Mouse (Mus musculus): Measurements from ENCODE around the gene Stra6. TPM values are rescaled to one million over a fixed set of nuclear protein-coding genes. Genes with fewer than 3 reads are reported as not detected.

Stra6 gene
- polyA plus RNA-seq, 1 experiment from 2014 or later = 52.4 TPM

DNA sequence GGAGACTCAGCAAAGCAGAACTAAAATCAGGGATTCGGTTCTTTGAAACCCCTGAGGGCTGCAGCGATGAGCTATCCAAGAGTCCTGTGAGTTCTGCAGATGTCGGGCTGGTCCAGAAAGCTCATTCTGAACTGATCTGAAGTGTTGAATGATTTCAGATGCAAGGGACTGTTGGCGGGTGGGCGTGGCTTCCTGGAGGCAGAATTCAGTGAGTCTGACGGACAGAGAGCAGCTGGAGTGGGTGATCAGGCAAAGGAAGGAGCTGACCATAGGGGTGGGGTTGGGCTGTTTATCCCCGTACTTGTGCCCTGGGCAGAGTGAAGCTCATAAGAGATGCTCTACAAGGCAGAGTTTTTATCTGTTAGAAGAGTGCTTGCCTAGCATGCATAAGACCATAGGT, 79.8 kb downstream of the Stra6 start:
- DNase-seq (ENCODE audit: low read depth, low spot score) (no peak), ATAC-seq (no peak)
- H3K27me3 ChIP-seq = no peaks in the 10 kb centered on the region
- in situ Hi-C loops (cut with MboI; ENCODE audit: low pct_unique_long_range_greater_than_20kb) = loop anchor here (5.0 kb wide), 1 partner anchor 86 kb away; no protein-coding TSS in a partner anchor
- POLR2A ChIA-PET = interaction anchor here (1.0 to 1.8 kb wide), 5 partner anchors 10 to 88 kb away, joined by 5 to 8 read pairs (median 6); no protein-coding TSS in a partner anchor
- TF ChIP-seq CTCF (IDR thresholded peaks at IDR 0.05) = no peak
- CTCF ChIA-PET = interaction anchor here (0.9 to 1.6 kb wide), 6 partner anchors 14 to 105 kb away, joined by 3 to 7 read pairs (median 4); partner anchors contain the start of genes Islr and Islr2

DNA sequence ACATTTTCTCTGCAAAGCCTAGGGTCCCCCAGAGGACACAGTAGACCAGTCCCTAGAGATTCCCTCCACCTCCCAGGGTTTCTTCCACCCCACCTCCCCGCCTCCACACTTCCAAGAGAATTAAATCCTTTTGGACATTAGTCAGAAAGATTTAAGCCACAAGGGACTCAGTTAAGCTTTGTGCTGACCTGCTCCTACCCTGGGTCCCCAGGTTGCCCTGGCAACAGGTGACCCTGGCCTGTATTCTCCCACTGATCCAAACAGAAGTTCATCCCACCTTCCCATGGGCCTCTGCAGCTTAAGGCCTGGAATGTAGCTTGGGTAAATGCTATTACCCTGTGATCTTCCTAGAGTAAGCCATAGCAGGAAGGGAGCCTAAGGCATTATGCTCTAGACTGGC, 81.1 kb downstream of the Stra6 start:
- ATAC-seq (peak; percentile 69), DNase-seq (ENCODE audit: low read depth, low spot score) (peak; percentile 89)
- H3K27me3 ChIP-seq = no peaks in the 10 kb centered on the region
- ChIA-PET POLR2A (interaction anchor here (0.6 to 1.8 kb wide), 5 partner anchors 9 to 89 kb away, joined by 3 to 8 read pairs (median 5); no protein-coding TSS in a partner anchor), CTCF (interaction anchor here (1.1 to 1.6 kb wide), 4 partner anchors 9 to 106 kb away, joined by 3 to 7 read pairs (median 4); partner anchors contain the start of genes Islr and Islr2)
- no peak for TF ChIP-seq CTCF (IDR thresholded peaks at IDR 0.05)
- in situ Hi-C loops (cut with MboI; ENCODE audit: low pct_unique_long_range_greater_than_20kb) = loop anchor here (5.0 kb wide), 1 partner anchor 87 kb away; no protein-coding TSS in a partner anchor

DNA sequence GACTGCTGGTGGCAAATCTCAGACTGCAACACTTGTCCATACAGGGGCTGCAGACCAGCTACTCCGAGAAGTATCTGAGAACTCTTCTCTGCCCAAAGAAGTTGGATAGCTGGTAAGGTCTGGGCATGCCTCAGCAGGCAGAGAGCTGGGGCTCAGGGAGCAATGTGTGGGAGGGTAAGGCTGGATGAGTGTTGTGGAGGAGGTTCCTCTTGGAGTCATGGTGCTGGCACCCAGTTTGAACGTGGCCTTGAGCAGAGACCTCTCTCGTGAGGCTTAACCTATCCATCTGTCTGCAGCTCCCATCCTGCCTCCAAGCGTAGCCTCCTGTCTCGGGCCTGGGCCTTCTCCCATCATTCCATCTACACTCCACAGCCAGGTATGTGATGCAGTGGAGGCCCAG, 81.8 kb downstream of the Stra6 start:
- CTCF ChIA-PET = interaction anchor here (1.1 to 1.6 kb wide), 2 partner anchors 8 to 95 kb away, joined by 3 to 4 read pairs; no protein-coding TSS in a partner anchor
- POLR2A ChIA-PET = interaction anchor here (1.7 kb wide), 1 partner anchor 15 kb away, joined by 4 read pairs; no protein-coding TSS in a partner anchor
- no peaks in the 10 kb centered on the region for H3K27me3 ChIP-seq
- DNase-seq (ENCODE audit: low read depth, low spot score) (no peak), ATAC-seq (no peak)
- no peak for TF ChIP-seq CTCF (IDR thresholded peaks at IDR 0.05)
- in situ Hi-C loops (cut with MboI; ENCODE audit: low pct_unique_long_range_greater_than_20kb) = no loop called here

DNA sequence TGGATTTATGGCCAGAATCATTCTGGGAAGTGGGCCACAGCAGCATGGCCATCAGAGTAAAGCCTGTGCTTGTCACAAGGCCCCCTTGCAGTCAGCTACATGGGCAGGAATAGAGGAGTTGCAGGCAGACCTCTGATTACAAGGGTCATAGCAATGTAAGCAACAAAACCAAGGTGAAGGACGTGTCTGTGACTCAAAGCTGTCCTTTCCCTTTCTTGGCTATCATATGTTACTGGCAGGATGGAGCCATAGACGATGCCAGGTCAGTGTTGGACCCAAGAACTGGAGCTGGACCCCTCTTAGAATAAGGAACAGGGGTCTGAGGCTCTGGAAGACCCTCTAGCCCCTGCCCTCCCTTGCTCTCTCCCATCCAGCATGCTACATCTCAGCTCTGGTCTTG, 85.2 kb downstream of the Stra6 start:
- ChIA-PET CTCF (no interaction called here), POLR2A (interaction anchor here (0.5 to 1.0 kb wide), 2 partner anchors 55 to 68 kb away, joined by 3 read pairs; no protein-coding TSS in a partner anchor)
- no peak for TF ChIP-seq CTCF (IDR thresholded peaks at IDR 0.05)
- no peaks in the 10 kb centered on the region for H3K27me3 ChIP-seq
- in situ Hi-C loops (cut with MboI; ENCODE audit: low pct_unique_long_range_greater_than_20kb) = no loop called here
- no peak for ATAC-seq
- DNase-seq (ENCODE audit: low read depth, low spot score) = no peak

DNA sequence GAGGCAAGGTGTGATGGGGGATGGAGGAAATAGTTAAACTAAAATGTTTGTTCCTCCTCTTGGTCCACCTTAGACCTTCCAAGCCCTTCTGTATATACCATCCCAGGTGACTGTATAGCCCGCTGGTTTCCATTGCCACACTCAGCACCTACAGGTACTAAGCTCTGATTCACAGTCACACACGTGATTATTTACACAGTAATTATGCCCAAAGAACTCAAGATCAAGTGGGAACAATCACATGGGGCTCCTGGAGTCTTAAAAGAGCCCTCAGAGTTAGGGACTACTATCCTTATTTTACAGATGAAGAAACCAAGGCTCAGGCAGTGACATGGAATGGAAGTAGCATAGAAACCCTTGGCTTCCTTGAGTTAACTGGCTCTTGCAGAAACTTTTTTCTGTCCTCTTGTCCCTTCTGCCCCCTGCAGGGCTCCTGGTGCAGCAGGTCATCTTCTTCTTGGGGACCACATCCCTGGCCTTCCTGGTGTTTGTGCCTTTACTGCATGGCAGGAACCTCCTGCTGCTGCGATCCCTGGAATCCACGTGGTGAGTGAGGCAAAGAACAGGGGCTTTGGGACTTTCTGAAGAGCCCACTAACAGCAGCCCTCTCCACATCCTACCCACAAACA, 87.3 kb downstream of the Stra6 start:
- TF ChIP-seq CTCF (IDR thresholded peaks at IDR 0.05) = no peak
- in situ Hi-C loops (cut with MboI; ENCODE audit: low pct_unique_long_range_greater_than_20kb) = no loop called here
- POLR2A ChIA-PET = no interaction called here

DNA sequence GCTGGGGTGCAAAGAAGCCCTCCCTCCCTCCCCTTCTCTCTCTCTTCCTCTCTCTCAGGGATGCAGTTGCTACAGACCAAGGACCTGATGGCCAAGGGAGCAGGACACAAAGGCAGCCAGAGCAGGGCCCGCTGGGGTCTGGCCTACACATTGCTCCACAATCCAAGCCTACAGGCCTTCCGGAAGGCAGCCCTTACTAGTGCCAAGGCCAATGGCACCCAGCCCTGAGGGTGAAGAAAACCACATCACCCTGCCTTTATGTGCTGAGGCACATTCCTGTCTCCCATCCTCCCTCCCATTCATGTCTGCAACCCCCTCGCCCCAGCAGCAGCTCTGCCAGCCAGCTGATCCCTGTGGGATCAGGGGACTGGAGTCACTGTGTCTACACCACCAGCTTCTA, 89.5 kb downstream of the Stra6 start:
- ATAC-seq (peak; percentile 54), DNase-seq (ENCODE audit: low read depth, low spot score) (no peak)
- ChIA-PET POLR2A (interaction anchor here (1.0 to 1.5 kb wide), 3 partner anchors 9 to 21 kb away, joined by 3 to 6 read pairs (median 3); no protein-coding TSS in a partner anchor), CTCF (interaction anchor here (0.7 to 0.9 kb wide), 2 partner anchors 8 to 15 kb away, joined by 3 to 4 read pairs; no protein-coding TSS in a partner anchor)
- no peak for TF ChIP-seq CTCF (IDR thresholded peaks at IDR 0.05)
- H3K27me3 ChIP-seq = no peaks in the 10 kb centered on the region
- in situ Hi-C loops (cut with MboI; ENCODE audit: low pct_unique_long_range_greater_than_20kb) = no loop called here

More for the DNA sequence above, 87.3 kb downstream of the Stra6 start:
- DNase-seq (ENCODE audit: low read depth, low spot score) (no peak), ATAC-seq (no peak)
- CTCF ChIA-PET = no interaction called here
- H3K27me3 ChIP-seq = no peaks in the 10 kb centered on the region

DNA sequence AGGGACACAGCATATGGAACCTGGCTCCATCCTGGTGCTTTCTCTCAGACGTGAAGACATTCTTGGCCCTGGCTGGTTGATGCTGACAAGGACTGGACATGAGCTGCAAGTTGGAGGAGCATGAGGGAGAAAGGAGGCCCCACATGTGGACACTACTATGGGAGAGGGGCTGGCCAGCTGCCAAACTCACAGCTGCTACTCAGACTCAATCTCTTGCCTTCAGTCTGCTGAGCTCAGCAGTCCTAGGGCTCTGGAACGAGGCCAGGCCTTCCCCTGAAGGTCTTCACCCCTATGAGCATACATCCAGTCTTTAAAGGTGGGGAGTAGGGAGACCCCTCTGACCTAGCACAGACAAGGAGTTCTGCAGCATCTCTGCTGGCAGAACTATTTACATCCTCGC, 91.8 kb downstream of the Stra6 start:
- CTCF ChIA-PET = no interaction called here
- DNase-seq (ENCODE audit: low read depth, low spot score) (no peak), ATAC-seq (no peak)
- POLR2A ChIA-PET = interaction anchor here (0.7 to 0.9 kb wide), 2 partner anchors 8 to 18 kb away, joined by 3 read pairs; no protein-coding TSS in a partner anchor
- in situ Hi-C loops (cut with MboI; ENCODE audit: low pct_unique_long_range_greater_than_20kb) = no loop called here
- H3K27me3 ChIP-seq = no peaks in the 10 kb centered on the region
- no peak for TF ChIP-seq CTCF (IDR thresholded peaks at IDR 0.05)

DNA sequence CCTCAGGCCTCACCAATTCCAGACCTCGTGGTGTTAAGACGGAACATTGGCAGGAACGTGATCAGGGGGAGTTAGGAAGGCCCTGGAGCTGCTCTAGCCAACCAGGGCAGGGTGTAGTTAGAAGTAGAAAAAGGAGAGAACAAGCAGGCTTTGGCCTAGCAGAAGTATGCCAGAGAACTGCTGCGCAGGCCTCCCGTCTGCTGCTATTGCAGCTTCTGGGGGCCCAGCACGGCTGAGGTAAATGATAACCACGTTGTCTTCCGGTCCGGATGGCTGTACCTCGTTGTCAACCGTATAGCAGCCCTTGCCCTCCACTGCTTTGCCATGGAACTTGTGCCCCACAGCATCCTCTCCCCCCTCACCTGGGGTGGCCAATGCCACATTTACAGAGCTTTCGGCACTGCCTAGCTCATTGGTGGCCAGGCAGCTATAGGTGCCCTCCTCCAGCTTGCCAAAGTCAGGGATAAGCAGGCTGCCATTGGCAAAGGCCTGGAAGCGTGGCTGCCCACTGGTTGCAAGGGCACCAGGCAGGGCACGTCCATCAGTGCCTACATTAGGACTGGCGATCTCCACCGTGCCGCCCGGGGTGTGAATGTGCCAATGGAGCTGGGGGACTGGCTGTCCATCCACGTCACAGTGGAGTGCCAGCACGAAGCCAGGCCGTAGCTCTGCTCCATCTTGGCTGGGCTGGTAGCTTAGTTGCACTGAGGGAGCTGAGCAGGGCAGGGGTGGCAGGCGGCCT, 93.4 kb downstream of the Stra6 start:
- DNase-seq (ENCODE audit: low read depth, low spot score) (no peak), ATAC-seq (no peak)
- ChIA-PET POLR2A (interaction anchor here (0.8 kb wide), 1 partner anchor 39 kb away, joined by 4 read pairs; no protein-coding TSS in a partner anchor), CTCF (interaction anchor here (1.1 to 1.8 kb wide), 3 partner anchors 14 to 103 kb away, joined by 3 to 4 read pairs (median 4); no protein-coding TSS in a partner anchor)
- no peaks in the 10 kb centered on the region for H3K27me3 ChIP-seq
- no peak for TF ChIP-seq CTCF (IDR thresholded peaks at IDR 0.05)
- in situ Hi-C loops (cut with MboI; ENCODE audit: low pct_unique_long_range_greater_than_20kb) = no loop called here

DNA sequence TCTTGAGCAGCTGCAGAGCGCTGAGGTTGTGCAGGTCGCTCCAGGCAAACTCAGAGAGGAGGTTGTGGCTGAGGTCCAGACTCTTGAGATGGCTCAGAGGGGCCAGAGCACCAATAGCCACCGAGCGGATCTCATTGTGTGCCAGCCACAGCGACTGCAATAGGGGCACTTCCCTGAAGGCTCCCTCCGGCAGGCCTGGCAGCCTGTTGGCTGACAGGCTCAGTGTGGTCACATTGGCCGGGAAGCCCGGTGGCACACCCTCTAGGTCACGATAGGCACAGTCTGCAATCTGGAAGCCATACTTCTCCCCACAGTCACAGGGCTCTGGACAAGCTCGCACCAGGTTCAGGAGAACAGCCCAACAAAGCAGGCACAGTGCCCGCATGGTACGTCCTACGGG, 94.2 kb downstream of the Stra6 start:
- POLR2A ChIA-PET = no interaction called here

More for the DNA sequence above, 94.2 kb downstream of the Stra6 start:
- ATAC-seq = no peak
- no peak for TF ChIP-seq CTCF (IDR thresholded peaks at IDR 0.05)
- DNase-seq (ENCODE audit: low read depth, low spot score) = no peak
- H3K27me3 ChIP-seq = no peaks in the 10 kb centered on the region
- in situ Hi-C loops (cut with MboI; ENCODE audit: low pct_unique_long_range_greater_than_20kb) = no loop called here
- CTCF ChIA-PET = interaction anchor here (1.3 to 1.8 kb wide), 2 partner anchors 15 to 92 kb away, joined by 3 to 4 read pairs; no protein-coding TSS in a partner anchor

Data from Patski (cell line).